Mouse (Mus musculus) gastrocnemius, postnatal 4 days (tissue): ENCODE measurements around the gene Nop16. TPM values are rescaled to one million over a fixed set of nuclear protein-coding genes. Genes with fewer than 3 reads are reported as not detected.

Experiments
- DNase-seq, 2 experiments: peaks; one replicate each; pipeline ENCODE4 v3.0.0; 2021 to 2022; ENCODE audit warnings: low spot score in 2 of 2, mixed read lengths in 2 of 2
- microRNA-seq: library from miRNA; unstranded; fragments of <30 nt; microRNA quantifications from one replicate; pipeline ENCODE4 v1.2.0, GENCODE M21; 2021
- total RNA-seq, 2 experiments: library from RNA; stranded (reverse); gene quantifications; 2 replicates each; pipeline ENCODE4 v1.2.3; 2021

The Nop16 gene
- total RNA-seq, 2 experiments from 2014 or later, result 25.6 to 30.0 TPM

DNA sequence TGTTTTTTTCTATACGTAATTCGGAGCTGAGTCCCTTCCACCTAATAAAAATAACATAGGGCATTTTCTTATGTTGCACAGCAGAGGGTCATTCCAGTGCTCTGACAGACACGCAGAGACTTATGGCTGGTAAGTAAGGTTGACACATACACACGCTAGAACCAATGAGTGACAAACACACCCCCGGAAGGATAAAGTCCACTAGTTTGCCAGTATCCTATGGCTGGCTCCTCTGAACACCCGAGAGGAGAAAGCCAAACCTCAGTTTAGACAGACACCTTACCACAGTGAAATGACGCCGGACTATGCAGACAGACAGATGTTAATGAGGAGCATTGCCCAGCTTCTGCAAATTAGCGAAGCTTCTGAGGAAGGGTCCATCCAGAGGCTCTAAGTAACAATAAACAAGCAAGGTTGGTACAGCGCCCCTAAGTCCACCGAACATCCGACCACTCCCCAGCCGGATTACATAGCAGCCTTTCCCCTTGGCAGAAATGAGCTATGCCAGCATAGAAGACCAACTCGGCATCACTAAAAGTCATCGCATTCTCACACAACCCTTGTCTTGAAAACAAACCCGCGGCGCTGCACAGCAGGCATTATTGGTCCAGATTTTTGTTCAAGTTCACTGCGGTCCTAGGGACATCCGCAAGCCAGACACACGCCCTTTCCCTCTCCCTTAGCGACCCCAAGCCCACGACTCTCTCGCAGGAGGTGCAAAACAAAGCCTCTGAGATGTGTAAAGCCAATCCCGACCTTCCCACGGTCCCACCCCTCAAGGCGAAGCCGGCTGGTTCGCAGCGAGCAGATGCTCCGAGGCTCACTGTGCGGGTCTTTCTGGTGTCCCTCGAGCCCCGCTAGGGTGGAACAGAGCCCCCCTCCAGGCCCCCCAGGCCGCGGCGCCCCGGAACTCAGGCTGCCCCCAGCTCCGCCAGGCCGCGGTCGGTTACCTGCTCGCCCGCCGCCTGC is 25.4 kb downstream of the Nop16 start:
- DNase-seq, result no peak

DNA sequence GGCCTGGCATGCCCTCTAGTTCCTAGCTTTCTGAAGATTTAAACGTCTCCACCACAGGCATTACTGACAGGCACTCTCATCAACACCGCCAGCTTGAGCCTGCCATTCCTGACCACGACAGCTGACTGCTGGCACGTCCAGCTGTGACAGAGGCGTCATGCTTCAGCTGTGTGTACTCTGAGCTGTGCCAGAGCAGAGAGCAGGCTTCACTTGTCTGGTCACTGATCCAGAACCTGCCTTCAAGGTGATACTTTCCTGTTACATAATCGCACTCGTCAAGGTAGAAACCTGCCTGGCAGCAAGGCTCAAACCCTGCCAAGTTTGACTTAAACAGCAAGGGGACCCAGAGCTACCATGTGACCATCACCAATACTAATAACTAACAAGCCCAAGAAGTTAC is 27.3 kb downstream of the Nop16 start:
- no peak for DNase-seq

DNA sequence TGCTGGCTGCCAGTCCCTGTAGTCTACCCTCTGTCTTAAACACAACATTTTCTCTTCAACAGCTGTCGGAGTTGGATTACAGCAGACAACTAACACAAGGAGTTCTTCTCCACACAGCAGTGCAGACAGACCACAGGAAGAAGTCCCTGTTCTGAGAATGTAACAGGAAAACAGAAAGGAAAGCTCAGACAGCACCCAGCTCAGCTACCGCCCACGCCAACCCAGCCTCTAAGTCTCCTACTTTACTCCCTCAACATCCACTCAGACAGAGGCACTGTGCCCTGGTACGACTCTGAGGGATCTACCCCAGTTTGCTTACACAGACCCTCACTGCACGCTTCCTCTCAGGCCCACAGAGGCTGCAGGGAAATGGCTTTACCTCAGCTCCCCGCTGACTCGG is 29.3 kb downstream of the Nop16 start:
- no peak for DNase-seq

DNA sequence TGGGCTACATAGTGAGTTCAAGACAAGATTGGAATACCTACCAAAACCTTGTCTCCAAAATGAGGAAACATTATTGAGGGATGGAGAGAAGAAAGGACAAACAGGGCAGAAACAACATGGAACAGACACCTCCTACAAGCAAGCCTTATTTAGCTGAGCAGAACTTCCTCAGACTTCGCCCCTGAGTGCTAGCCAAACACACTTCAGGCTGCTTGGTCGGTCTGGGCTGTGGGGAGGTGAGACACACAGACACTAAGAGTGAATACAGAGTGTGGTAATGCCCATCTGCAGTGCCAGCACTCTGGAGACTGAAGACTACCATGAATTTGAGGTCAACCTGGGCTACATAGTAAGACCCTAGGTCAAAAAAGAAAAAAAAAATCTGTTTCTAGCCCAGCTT is 30.2 kb downstream of the Nop16 start:
- DNase-seq, result no peak

DNA sequence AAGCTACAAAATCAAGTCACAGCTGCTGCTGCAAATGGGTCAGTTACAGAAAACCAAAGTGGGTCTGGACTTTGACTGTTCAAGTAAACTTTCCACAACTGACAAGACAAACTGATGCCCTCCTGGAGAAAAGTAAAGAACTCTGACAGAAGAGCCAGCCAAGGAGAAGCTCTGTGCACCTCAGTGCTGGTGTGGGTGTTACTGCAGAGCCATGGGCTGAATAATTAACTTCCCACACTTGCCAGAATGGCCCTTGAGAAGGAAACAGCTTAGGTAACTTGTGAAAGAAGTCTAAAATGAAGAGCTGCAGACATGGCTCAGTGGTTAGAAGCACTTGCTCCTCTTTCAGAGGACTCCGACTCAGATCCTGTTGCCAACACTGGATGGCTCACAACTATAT is 32.2 kb downstream of the Nop16 start:
- DNase-seq, result no peak

DNA sequence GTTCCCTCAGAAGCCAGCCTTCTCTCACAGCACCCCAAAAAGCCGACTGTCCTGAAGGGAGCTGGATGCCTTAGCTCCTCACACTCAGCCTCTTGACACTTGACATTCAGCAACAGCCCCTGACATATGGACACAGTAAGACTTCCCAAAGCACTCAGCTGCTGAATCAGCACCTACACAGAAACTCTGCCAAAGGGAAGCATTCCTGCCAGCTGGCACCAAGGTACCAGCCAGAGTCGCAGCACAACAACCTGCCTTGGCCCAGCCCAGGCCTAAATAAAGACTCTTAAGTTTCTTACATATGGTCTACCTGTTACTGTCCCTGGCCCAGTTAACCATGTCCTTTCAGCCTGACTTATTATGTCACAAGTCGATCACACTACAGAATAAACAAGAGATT is 33.1 kb downstream of the Nop16 start:
- DNase-seq, result no peak

DNA sequence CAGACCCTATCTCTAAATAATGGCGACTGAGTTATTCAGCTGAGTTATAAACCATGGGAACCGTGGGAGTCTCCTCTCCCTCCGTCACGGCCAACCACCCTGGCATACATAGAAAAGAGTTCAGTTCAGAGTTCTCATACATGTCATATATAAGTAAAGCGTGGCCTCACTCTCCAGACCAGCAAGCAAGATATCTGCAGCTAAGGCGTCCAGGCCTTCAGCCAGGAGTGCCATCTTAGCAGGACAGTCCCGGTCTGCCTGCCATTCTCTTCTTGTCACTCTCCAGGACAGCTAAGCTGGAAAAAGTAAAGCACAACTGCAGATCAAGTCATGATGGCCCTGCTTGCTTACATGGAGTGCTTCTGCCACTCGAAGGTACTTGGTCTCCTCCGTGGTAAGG is 33.7 kb downstream of the Nop16 start:
- DNase-seq, result no peak

DNA sequence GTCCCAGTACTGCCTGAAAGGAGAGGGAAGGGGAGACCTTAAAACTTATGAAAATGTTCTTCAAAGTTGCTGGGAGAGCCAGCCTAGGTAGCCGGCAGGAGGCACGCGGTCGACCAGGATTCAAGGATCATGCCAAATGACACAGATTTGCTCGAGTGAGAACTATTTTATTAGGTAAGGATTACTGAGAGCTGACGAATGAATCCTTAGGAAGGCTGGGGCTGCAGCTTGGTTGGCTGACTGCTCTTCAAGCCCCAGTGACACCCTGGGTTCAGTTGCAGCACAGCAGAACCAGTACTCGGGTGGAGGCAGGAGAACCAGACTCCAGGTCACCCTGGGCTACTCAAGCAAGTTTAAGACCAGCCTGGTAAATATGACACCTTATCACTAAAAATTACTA is 41.9 kb downstream of the Nop16 start:
- no peak for DNase-seq

Small RNA genes lying within 50 kb of the gene (microRNA-seq; reads per million reads assigned to microRNA genes)
- not detected for gene Gm24195

Other genes starting within 250 kb of the Nop16 start
- 10 to 100 TPM; 12.8 to 13.4 TPM for gene Cplx2, start 218.7 kb downstream of the Nop16 start, total RNA-seq
- 10 to 100 TPM; 28.0 to 29.7 TPM for gene Thoc3, start 121.2 kb downstream of the Nop16 start, total RNA-seq
- 1 to 10 TPM; 8.0 to 8.2 TPM for gene Simc1, start 86.3 kb downstream of the Nop16 start, total RNA-seq
- 10 to 100 TPM; 87.7 to 93.8 TPM for gene 4833439L19Rik, start 24.7 kb downstream of the Nop16 start, total RNA-seq
- gene Arl10, start 15.1 kb downstream of the Nop16 start, total RNA-seq, result 1 to 10 TPM; 9.8 TPM
- gene Higd2a, start 117 bp upstream of the Nop16 start, total RNA-seq, result 100 to 1,000 TPM in 1 of 2 experiments, 10 to 100 TPM in 1; 96.9 to 105 TPM
- 10 to 100 TPM; 69.2 to 72.3 TPM for gene Cltb, start 21.3 kb upstream of the Nop16 start, total RNA-seq
- gene Faf2, start 31.7 kb upstream of the Nop16 start, total RNA-seq, result 10 to 100 TPM; 34.9 to 41.0 TPM
- 10 to 100 TPM; 50.3 to 51.0 TPM for gene Rnf44, start 103.8 kb upstream of the Nop16 start, total RNA-seq
- gene Cdhr2, start 111.4 kb upstream of the Nop16 start, total RNA-seq, result under 1 TPM; 0.07 to 0.08 TPM
- gene Gprin1, start 159.8 kb upstream of the Nop16 start, total RNA-seq, result under 1 TPM; 0.76 to 0.78 TPM
- gene Sncb, start 176.5 kb upstream of the Nop16 start, total RNA-seq, result under 1 TPM in 1 of 2 experiments, not detected in 1; 0.20 TPM
- not detected for gene Eif4e1b, start 193.9 kb upstream of the Nop16 start, total RNA-seq
- gene Tspan17, start 199.3 kb upstream of the Nop16 start, total RNA-seq, result 10 to 100 TPM; 27.8 to 28.0 TPM